13 mouse cellular contexts compared by ENCODE assay signal in the genomic region with DNA sequence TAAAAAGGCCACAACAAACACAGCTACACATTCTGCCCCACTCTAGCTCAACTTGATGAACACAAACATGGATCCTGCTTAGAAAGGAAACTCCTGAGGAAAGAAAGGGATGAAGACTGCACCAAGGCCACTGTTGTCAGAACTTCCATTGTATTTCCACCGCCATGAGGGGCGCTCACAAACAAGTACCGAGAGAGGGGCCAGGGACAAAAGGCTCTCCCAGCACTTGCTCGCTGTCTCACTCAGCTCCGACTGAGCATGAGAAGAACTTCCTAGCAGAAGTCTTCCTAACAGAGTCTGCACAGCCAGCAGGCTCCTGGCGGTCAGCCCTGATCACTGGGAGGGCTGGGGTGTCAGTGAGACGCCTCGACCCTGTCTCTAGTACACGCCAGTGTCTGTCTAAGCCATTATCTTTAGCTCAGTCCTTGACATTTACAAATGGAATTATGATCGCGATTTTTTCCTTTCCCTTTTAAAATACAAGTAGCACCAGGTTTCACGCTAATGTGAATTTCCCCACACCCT. TPM values are rescaled to one million over a fixed set of nuclear protein-coding genes. Genes with fewer than 3 reads are reported as not detected.
DNase-seq lines count a peak whose midpoint lies in the region; TF ChIP-seq lines count a peak whose summit lies in the region.
"Had no signal": no experiment of that assay in that cellular context is flagged by ENCODE, and none has a peak within 500 bp of the region (broad histone marks: within the 10 kb centered on the region; RNA-seq: fewer than 3 reads in every experiment).

No protein-coding gene starts in this region.

- peaks cover 26% of the 10 kb centered on the region for H3K36me3 ChIP-seq in thymus, adult 2 months (ENCODE audit: control insufficient read depth, insufficient read depth, low read length)

- peak; percentile 26 to 43 for DNase-seq in cerebellum, postnatal 10 days
- DNase-seq in cerebellum, adult 11-12 months, result no peak
- DNase-seq in kidney, postnatal 14 days, result peak; percentile 23
- no peak for DNase-seq in kidney, postnatal 36 days
- peak; percentile 54 for DNase-seq in ZHBTc4 (ENCODE audit: low read depth, low spot score)
- peak; percentile 78 for DNase-seq in lung, postnatal 10 days
- no peak for DNase-seq in thymus, adult 2 months
- DNase-seq in thymus, postnatal 10 days (ENCODE audit: low spot score in 2 of 2), result no peak
- DNase-seq: gastrocnemius, postnatal 14 days; thymus, postnatal 36 days had no signal

- no peaks in the 10 kb centered on the region for H3K27me3 ChIP-seq in thymus, adult 2 months (ENCODE audit: control insufficient read depth, insufficient read depth, low read length)
- H3K27me3 ChIP-seq: neural tube, embryonic 12.5 days had no signal

- no peak for TF ChIP-seq POLR2A in thymus, adult 2 months (IDR thresholded peaks at IDR 0.05; ENCODE audit: control insufficient read depth, extremely low read depth, insufficient read depth, low read length, poor library complexity)

- no peak for TF ChIP-seq CTCF in thymus, adult 2 months (IDR thresholded peaks at IDR 0.05; ENCODE audit: borderline replicate concordance, control insufficient read depth, extremely low read depth, insufficient read depth, low read length, poor library complexity)

- no peak overlapping the region for H3K27ac ChIP-seq in thymus, adult 2 months (ENCODE audit: control insufficient read depth, insufficient read depth, low read length)
- H3K27ac ChIP-seq: neural tube, embryonic 12.5 days had no signal

- no peak overlapping the region for H3K4me3 ChIP-seq in thymus, adult 2 months (ENCODE audit: control insufficient read depth, insufficient read depth, low read length)
- H3K4me3 ChIP-seq: neural tube, embryonic 12.5 days had no signal

- no peaks in the 10 kb centered on the region for H3K4me1 ChIP-seq in thymus, adult 2 months (replicated peaks; ENCODE audit: control insufficient read depth, insufficient read depth, low read length)
- H3K4me1 ChIP-seq: neural tube, embryonic 12.5 days had no signal

- 95% methylated on average over 12 of the region's 12 CpGs for WGBS in thymus, adult 2 months

RNA-seq across cellular contexts. Expression of a gene that starts 2.6 kb away (rescaled TPM):
- polyA plus RNA-seq in thymus, adult 2 months (2012; rRNA removed), result 8.5 and 14.4 TPM in 2 replicates
- polyA plus RNA-seq: kidney, postnatal 0 days; neural tube, embryonic 12.5 days had no signal

RNA-seq across cellular contexts. Expression of a gene that starts 18.1 kb away (rescaled TPM):
- 58.5 and 71.4 TPM in 2 replicates for polyA plus RNA-seq in thymus, adult 2 months (2012; rRNA removed)

RNA-seq across cellular contexts. Expression of a gene that starts 40.5 kb away (rescaled TPM):
- polyA plus RNA-seq in thymus, adult 2 months (2012; rRNA removed), result 15.6 and 25.5 TPM in 2 replicates

RNA-seq across cellular contexts. Expression of a gene that starts 59.1 kb away (rescaled TPM):
- 2.6 and 12.3 TPM in 2 replicates for polyA plus RNA-seq in thymus, adult 2 months (2012; rRNA removed)
- polyA plus RNA-seq: limb, embryonic 11.5 days; neural tube, embryonic 12.5 days had no signal

Comparison
In these comparisons a context has a peak if more than half of its experiments do, and no peak if none do; other contexts are left out.
1. DNase-seq: peak in cerebellum, postnatal 10 days (2 of 2), kidney, postnatal 14 days (single experiment), ZHBTc4 (single experiment) and lung, postnatal 10 days (single experiment); none in cerebellum, adult 11-12 months (single experiment), kidney, postnatal 36 days (0 of 2), thymus, adult 2 months (single experiment) and thymus, postnatal 10 days (0 of 2).